Mouse (Mus musculus): ENCODE measurements around the gene Ptk6. TPM values are rescaled to one million over a fixed set of nuclear protein-coding genes. Genes with fewer than 3 reads are reported as not detected.
A peak's percentile ranks its signal among the peaks of the same experiment; 100 is the strongest.

The Ptk6 gene
- total and polyA plus RNA-seq, 2 experiments from 2014 or later = not detected

- H3K4me1 ChIP-seq (ENCODE audit: insufficient read depth, low read length) = peaks cover 22% of the 10 kb centered on the region
- ATAC-seq (no peak), DNase-seq (ENCODE audit: low spot score) (peak; percentile 59)
- 13% methylated on average over 1 of the region's 1 CpGs for WGBS
- no peak overlapping the region for H3K4me3 ChIP-seq (ENCODE audit: low read length)
- no peaks in the 10 kb centered on the region for H3K9me3 ChIP-seq (ENCODE audit: low read length)
- no peak overlapping the region for H3K27ac ChIP-seq
- peaks cover 10% of the 10 kb centered on the region; the same call in 1 of the 2 replicates for H3K36me3 ChIP-seq (ENCODE audit: insufficient read depth, low read length)
- no peak overlapping the region for H3K9ac ChIP-seq (replicated peaks; ENCODE audit: low read length)
- peak; percentile 65 for TF ChIP-seq CTCF (IDR thresholded peaks at IDR 0.05; ENCODE audit: low read depth)
- no peaks in the 10 kb centered on the region for H3K27me3 ChIP-seq (ENCODE audit: insufficient read depth, low read length)
- peak overlapping the region; percentile 63; the same call in 1 of the 2 replicates for H3K4me2 ChIP-seq (ENCODE audit: low read depth, low read length)
These were observed 48.8 kb downstream of the Ptk6 start for GRCm38 (mm10) chr2:181153837-181154236.

- no peak overlapping the region for H3K9ac ChIP-seq (replicated peaks; ENCODE audit: low read length)
- DNase-seq (ENCODE audit: low spot score) = no peak
- peaks cover 10% of the 10 kb centered on the region; the same call in 1 of the 2 replicates for H3K36me3 ChIP-seq (ENCODE audit: insufficient read depth, low read length)
- H3K27ac ChIP-seq = no peak overlapping the region
- no peak overlapping the region for H3K4me3 ChIP-seq (ENCODE audit: low read length)
- H3K27me3 ChIP-seq (ENCODE audit: insufficient read depth, low read length) = no peaks in the 10 kb centered on the region
- TF ChIP-seq CTCF (IDR thresholded peaks at IDR 0.05; ENCODE audit: low read depth) = no peak
- no peak overlapping the region for H3K4me2 ChIP-seq (ENCODE audit: low read depth, low read length)
- no peak for ATAC-seq
- H3K9me3 ChIP-seq (ENCODE audit: low read length) = no peaks in the 10 kb centered on the region
- peaks cover 18% of the 10 kb centered on the region for H3K4me1 ChIP-seq (ENCODE audit: insufficient read depth, low read length)
- 97% methylated on average over 1 of the region's 1 CpGs for WGBS
These were observed 49.5 kb downstream of the Ptk6 start for GRCm38 (mm10) chr2:181153131-181153530.

GRCm38 (mm10) chr2:181152701-181153100, 49.9 kb downstream of the Ptk6 start:
- H3K4me3 ChIP-seq (ENCODE audit: low read length) = no peak overlapping the region
- peaks cover 14% of the 10 kb centered on the region for H3K4me1 ChIP-seq (ENCODE audit: insufficient read depth, low read length)
- no peaks in the 10 kb centered on the region for H3K9me3 ChIP-seq (ENCODE audit: low read length)
- ATAC-seq = no peak
- H3K4me2 ChIP-seq (ENCODE audit: low read depth, low read length) = no peak overlapping the region
- H3K36me3 ChIP-seq (ENCODE audit: insufficient read depth, low read length) = peaks cover 10% of the 10 kb centered on the region; the same call in 1 of the 2 replicates
- H3K9ac ChIP-seq (replicated peaks; ENCODE audit: low read length) = no peak overlapping the region
- no peaks in the 10 kb centered on the region for H3K27me3 ChIP-seq (ENCODE audit: insufficient read depth, low read length)
- no peak for TF ChIP-seq CTCF (IDR thresholded peaks at IDR 0.05; ENCODE audit: low read depth)
- WGBS = 93% methylated on average over 17 of the region's 17 CpGs
- no peak overlapping the region for H3K27ac ChIP-seq
- no peak for DNase-seq (ENCODE audit: low spot score)

GRCm38 (mm10) chr2:181150281-181150680, 52.3 kb downstream of the Ptk6 start:
- DNase-seq (ENCODE audit: low spot score) (no peak), ATAC-seq (no peak)
- Histone ChIP-seq H3K4me1 (ENCODE audit: insufficient read depth, low read length) (peaks cover 6% of the 10 kb centered on the region), H3K36me3 (ENCODE audit: insufficient read depth, low read length) (peaks cover 10% of the 10 kb centered on the region; the same call in 1 of the 2 replicates), H3K4me3 (ENCODE audit: low read length) (no peak overlapping the region), H3K9me3 (ENCODE audit: low read length) (no peaks in the 10 kb centered on the region), H3K27me3 (ENCODE audit: insufficient read depth, low read length) (no peaks in the 10 kb centered on the region), H3K9ac (replicated peaks; ENCODE audit: low read length) (no peak overlapping the region), H3K4me2 (ENCODE audit: low read depth, low read length) (no peak overlapping the region), H3K27ac (no peak overlapping the region)
- no peak for TF ChIP-seq CTCF (IDR thresholded peaks at IDR 0.05; ENCODE audit: low read depth)
- WGBS = 77% methylated on average over 6 of the region's 6 CpGs

- H3K4me1 ChIP-seq (ENCODE audit: insufficient read depth, low read length) = no peaks in the 10 kb centered on the region
- no peak for DNase-seq (ENCODE audit: low spot score)
- H3K4me2 ChIP-seq (ENCODE audit: low read depth, low read length) = peak overlapping the region; percentile 63
- H3K9ac ChIP-seq (replicated peaks; ENCODE audit: low read length) = no peak overlapping the region
- H3K9me3 ChIP-seq (ENCODE audit: low read length) = no peaks in the 10 kb centered on the region
- H3K36me3 ChIP-seq (ENCODE audit: insufficient read depth, low read length) = peaks cover 10% of the 10 kb centered on the region; the same call in 1 of the 2 replicates
- H3K27me3 ChIP-seq (ENCODE audit: insufficient read depth, low read length) = no peaks in the 10 kb centered on the region
- WGBS = 19% methylated on average over 31 of the region's 31 CpGs
- 0 out of 2 replicates have a peak, but pooled peaks have one; percentile 2 for ATAC-seq
- no peak for TF ChIP-seq CTCF (IDR thresholded peaks at IDR 0.05; ENCODE audit: low read depth)
- H3K4me3 ChIP-seq (ENCODE audit: low read length) = peak overlapping the region; percentile 32
- H3K27ac ChIP-seq = no peak overlapping the region
These were observed 54.2 kb downstream of the Ptk6 start for GRCm38 (mm10) chr2:181148318-181148955.

GRCm38 (mm10) chr2:181147546-181148317, 54.9 kb downstream of the Ptk6 start:
- Histone ChIP-seq H3K36me3 (ENCODE audit: insufficient read depth, low read length) (peaks cover 4% of the 10 kb centered on the region; the same call in 1 of the 2 replicates), H3K4me3 (ENCODE audit: low read length) (peak overlapping the region; percentile 32), H3K9me3 (ENCODE audit: low read length) (no peaks in the 10 kb centered on the region), H3K27me3 (ENCODE audit: insufficient read depth, low read length) (no peaks in the 10 kb centered on the region), H3K4me2 (ENCODE audit: low read depth, low read length) (peak overlapping the region; percentile 63), H3K9ac (replicated peaks; ENCODE audit: low read length) (peak overlapping the region; percentile 21; the same call in 1 of the 2 replicates), H3K27ac (no peak overlapping the region), H3K4me1 (ENCODE audit: insufficient read depth, low read length) (no peaks in the 10 kb centered on the region)
- WGBS = 4% methylated on average over 50 of the region's 61 CpGs
- DNase-seq (ENCODE audit: low spot score) (peak; percentile 75), ATAC-seq (0 out of 2 replicates have a peak, but pooled peaks have one; percentile 10)
- no peak for TF ChIP-seq CTCF (IDR thresholded peaks at IDR 0.05; ENCODE audit: low read depth)

Data from hindbrain, postnatal 0 days (tissue).